Mouse (Mus musculus) lung, embryonic 16.5 days (tissue): ENCODE data around the gene Slc34a3. TPM values are rescaled to one million over a fixed set of nuclear protein-coding genes. Genes with fewer than 3 reads are reported as not detected.

Source experiments
- ATAC-seq: fragments of 200-750 bp; cut with Nextera tagmentation; 2 replicates; pipeline ENCODE4 v1.8.0; 2017; ENCODE audit warnings: low read depth, mild to moderate bottlenecking, moderate library complexity
- H3K27ac ChIP-seq: fragments of 300-500 bp; sonication (generic); 2 replicates; pipeline ENCODE4 v1.5.1; 2014; ENCODE audit warnings: mild to moderate bottlenecking, control low read depth, low read length
- H3K27me3 ChIP-seq: fragments of 300-500 bp; sonication (generic); 2 replicates; pipeline ENCODE4 v1.6.1; 2014; ENCODE audit warnings: low read depth, low read length, mixed read lengths; ENCODE audit not compliant: control insufficient read depth, insufficient read depth
- H3K36me3 ChIP-seq: fragments of 300-500 bp; sonication (generic); 2 replicates; pipeline ENCODE4 v1.6.1; 2014; ENCODE audit warnings: low read length; ENCODE audit not compliant: control insufficient read depth, insufficient read depth
- H3K4me1 ChIP-seq: fragments of 300-500 bp; sonication (generic); replicated peaks from 2 replicates; pipeline ENCODE4 v1.6.1; 2014; ENCODE audit warnings: low read length, mixed read lengths; ENCODE audit not compliant: control insufficient read depth, insufficient read depth
- H3K4me2 ChIP-seq: fragments of 300-500 bp; sonication (generic); 2 replicates; pipeline ENCODE4 v1.6.1; 2014; ENCODE audit warnings: low read depth, low read length, control low read depth
- H3K4me3 ChIP-seq: fragments of 300-500 bp; sonication (generic); 2 replicates; pipeline ENCODE4 v1.5.1; 2014; ENCODE audit warnings: mild to moderate bottlenecking, low read length, control low read depth
- H3K9ac ChIP-seq: fragments of 300-500 bp; sonication (generic); 2 replicates; pipeline ENCODE4 v1.6.1; 2014; ENCODE audit warnings: low read length, control low read depth
- H3K9me3 ChIP-seq: fragments of 300-500 bp; sonication (generic); 2 replicates; pipeline ENCODE4 v1.6.1; 2016; ENCODE audit warnings: low read length; ENCODE audit not compliant: control insufficient read depth
- WGBS: fragments of 180-500 bp; shearing (Covaris S2); extraction: QIAGEN DNeasy Blood & Tissue Kit; methylation state at CpG from one replicate; pipeline ENCODE4 v1.1.7; 2014; 5-methylcytosine and 5-hydroxymethylcytosine counted together
- polyA plus RNA-seq: library from polyadenylated mRNA; unstranded; fragments of >200 nt; fragmentation: Nextera tagmentation; extraction: Ambion mirVana; gene quantifications from 2 replicates; pipeline ENCODE4 v1.2.1, GENCODE M21; 2015

Slc34a3 gene
- polyA plus RNA-seq, 1 experiment from 2014 or later: not detected

DNA sequence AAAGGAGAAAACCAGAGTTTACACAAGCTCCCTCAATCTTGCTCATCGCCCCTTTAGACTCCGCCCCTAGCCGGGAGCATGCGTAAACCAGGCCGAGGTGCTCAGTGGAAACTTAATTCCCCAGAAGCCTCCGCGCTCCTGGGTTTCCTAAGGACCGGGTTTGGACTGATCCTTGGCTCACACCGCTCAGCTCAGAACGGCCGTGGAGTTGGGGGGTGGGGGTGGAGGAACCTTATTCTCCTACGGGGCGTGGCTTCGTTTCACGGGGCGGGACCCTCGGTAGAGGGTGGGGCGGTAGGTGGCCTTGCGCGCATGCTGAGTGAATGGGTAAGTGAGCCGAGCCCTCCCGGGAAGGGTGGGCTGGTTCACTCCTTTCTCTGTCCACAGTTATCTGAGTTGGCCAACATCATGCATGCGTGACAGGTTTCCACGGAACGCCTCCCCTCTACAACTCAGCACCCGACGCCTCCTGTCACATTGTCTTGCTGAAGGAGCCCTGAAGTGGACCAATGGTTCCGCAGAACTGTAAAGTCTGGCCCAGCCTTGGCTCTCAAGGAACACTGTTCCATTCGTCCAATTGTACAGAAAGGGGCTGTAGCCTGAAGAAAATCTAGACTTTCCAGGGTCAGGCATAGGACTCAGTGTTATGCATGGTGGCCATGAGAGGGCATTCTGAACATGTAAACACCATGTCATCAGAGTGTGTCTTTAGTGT, 6.7 kb upstream of the Slc34a3 start:
- peak overlapping the region; percentile 96 for H3K4me2 ChIP-seq
- H3K4me1 ChIP-seq: peaks cover 8% of the 10 kb centered on the region
- H3K9me3 ChIP-seq: no peaks in the 10 kb centered on the region
- ATAC-seq: peak; percentile 88
- no peak overlapping the region for H3K27ac ChIP-seq
- H3K27me3 ChIP-seq: peaks cover 19% of the 10 kb centered on the region
- H3K4me3 ChIP-seq: peak overlapping the region; percentile 40
- H3K9ac ChIP-seq: peak overlapping the region; percentile 58
- H3K36me3 ChIP-seq: no peaks in the 10 kb centered on the region
- 2% methylated on average over 29 of the region's 29 CpGs for WGBS

DNA sequence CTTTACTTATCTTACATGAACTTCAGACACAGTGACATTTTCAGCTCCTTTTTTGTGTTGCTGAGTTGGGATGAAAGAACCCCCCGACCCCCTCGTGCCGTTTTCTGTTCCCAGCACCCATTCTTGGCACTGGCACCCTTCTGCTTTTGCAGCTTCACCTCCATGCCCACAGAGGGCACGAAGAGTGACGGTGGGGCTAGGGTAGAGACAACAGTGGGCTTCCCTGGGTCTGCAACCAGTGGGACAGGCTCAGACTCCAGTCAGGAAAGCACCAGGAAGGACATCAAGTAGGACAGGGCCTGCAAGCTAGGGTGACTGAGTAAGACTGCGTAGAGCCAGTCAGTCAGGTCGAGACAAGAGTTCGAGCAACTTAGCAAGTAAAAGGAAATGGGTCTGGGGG, 6.1 kb upstream of the Slc34a3 start:
- no peaks in the 10 kb centered on the region for H3K9me3 ChIP-seq
- peaks cover 8% of the 10 kb centered on the region for H3K4me1 ChIP-seq
- H3K4me3 ChIP-seq: peak overlapping the region; percentile 40
- H3K9ac ChIP-seq: peak overlapping the region; percentile 58
- peak overlapping the region; percentile 96 for H3K4me2 ChIP-seq
- H3K36me3 ChIP-seq: no peaks in the 10 kb centered on the region
- peaks cover 19% of the 10 kb centered on the region for H3K27me3 ChIP-seq
- H3K27ac ChIP-seq: no peak overlapping the region
- peak; percentile 3; the same call in 1 of the 2 replicates for ATAC-seq
- WGBS: 41% methylated on average over 8 of the region's 8 CpGs

GRCm38 (mm10) chr2:25239766-25240165, 5.6 kb upstream of the Slc34a3 start:
- Histone ChIP-seq H3K4me2 (no peak overlapping the region), H3K36me3 (no peaks in the 10 kb centered on the region), H3K27ac (no peak overlapping the region), H3K9me3 (no peaks in the 10 kb centered on the region), H3K27me3 (peaks cover 19% of the 10 kb centered on the region), H3K4me3 (no peak overlapping the region), H3K4me1 (peaks cover 8% of the 10 kb centered on the region), H3K9ac (no peak overlapping the region)
- WGBS: 79% methylated on average over 3 of the region's 3 CpGs
- ATAC-seq: no peak

DNA sequence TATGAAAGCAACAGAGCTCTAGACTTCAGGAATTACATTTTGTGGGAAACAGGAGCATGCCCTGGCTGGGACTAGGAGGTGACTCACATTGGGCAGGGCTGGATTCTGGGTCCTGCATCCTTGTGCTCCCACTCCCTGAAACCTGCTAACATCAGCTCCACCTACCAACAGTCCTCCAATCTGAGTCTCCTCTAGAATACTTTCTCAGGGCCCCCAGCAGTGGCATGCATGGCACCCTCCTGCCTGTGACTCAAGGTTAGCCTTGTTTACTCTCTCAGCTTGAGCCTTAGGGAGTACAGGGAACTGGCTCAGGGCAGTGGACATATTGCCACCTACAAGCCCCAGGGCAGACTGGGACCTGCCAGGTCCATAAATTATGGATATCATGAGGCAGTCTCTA, 3.9 kb upstream of the Slc34a3 start:
- peaks cover 16% of the 10 kb centered on the region for H3K27me3 ChIP-seq
- no peaks in the 10 kb centered on the region for H3K36me3 ChIP-seq
- no peak overlapping the region for H3K27ac ChIP-seq

GRCm38 (mm10) chr2:25237522-25237921, 3.4 kb upstream of the Slc34a3 start:
- 43% methylated on average over 4 of the region's 4 CpGs for WGBS
- no peak overlapping the region for H3K27ac ChIP-seq
- ATAC-seq: no peak

More for the DNA sequence above, 3.9 kb upstream of the Slc34a3 start:
- no peak overlapping the region for H3K4me2 ChIP-seq
- H3K9ac ChIP-seq: no peak overlapping the region
- peaks cover 8% of the 10 kb centered on the region for H3K4me1 ChIP-seq
- H3K4me3 ChIP-seq: no peak overlapping the region
- ATAC-seq: no peak
- H3K9me3 ChIP-seq: no peaks in the 10 kb centered on the region

GRCm38 (mm10) chr2:25236614-25237013, 2.5 kb upstream of the Slc34a3 start, which contains the start of gene Rnf224:
TSS of gene Rnf224 (minus strand) at chr2:25236787.
- H3K4me1 ChIP-seq: peaks cover 8% of the 10 kb centered on the region
- no peaks in the 10 kb centered on the region for H3K36me3 ChIP-seq
- H3K9me3 ChIP-seq: no peaks in the 10 kb centered on the region
- H3K9ac ChIP-seq: no peak within 1 kb of the TSS
- no peak within 1 kb of the TSS for H3K4me2 ChIP-seq
- no peak for ATAC-seq
- 24% methylated on average over 8 of the region's 8 CpGs for WGBS
- H3K4me3 ChIP-seq: no peak within 1 kb of the TSS
- no peak within 1 kb of the TSS for H3K27ac ChIP-seq
- H3K27me3 ChIP-seq: peaks cover 1% of the 10 kb centered on the region

More at GRCm38 (mm10) chr2:25237522-25237921, 3.4 kb upstream of the Slc34a3 start:
- Histone ChIP-seq H3K27me3 (peaks cover 10% of the 10 kb centered on the region), H3K9me3 (no peaks in the 10 kb centered on the region), H3K36me3 (no peaks in the 10 kb centered on the region), H3K4me2 (no peak overlapping the region), H3K4me3 (no peak overlapping the region), H3K4me1 (peaks cover 8% of the 10 kb centered on the region), H3K9ac (no peak overlapping the region)

DNA sequence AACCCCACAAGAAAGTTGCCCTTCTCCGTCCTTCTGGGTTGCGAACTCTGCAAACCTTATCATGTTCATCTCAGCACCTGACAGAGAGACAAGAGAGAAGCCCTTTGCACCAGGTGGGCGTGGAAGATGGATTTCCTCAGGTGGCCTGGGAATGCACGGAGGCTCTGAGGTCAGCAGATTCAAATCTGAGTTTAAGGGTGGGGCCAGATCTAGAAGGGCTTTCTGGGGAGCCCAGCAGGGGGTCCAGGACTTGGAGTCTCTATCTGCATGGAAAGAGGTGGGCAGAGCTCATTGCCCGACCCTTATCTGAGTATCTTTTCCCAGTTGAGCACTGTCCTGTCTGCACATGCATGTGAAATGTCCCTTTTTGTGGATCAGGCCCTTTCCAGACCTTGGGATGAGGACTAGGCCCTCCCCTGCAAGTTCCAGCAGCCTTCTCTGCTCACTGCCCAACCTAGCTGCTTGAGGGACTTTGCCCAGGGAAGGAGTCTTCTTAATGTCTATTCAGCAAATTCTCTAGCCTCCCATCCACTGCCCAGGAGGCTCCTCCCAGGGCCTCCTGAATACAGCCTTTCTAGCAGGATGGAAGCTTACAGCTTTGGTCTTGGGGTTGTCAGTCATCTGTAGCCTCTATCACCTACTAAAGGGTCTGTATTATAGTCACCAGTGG, 522 bp upstream of the Slc34a3 start:
- Histone ChIP-seq H3K4me2 (no peak overlapping the region), H3K9me3 (no peaks in the 10 kb centered on the region), H3K4me1 (no peaks in the 10 kb centered on the region), H3K27me3 (no peaks in the 10 kb centered on the region), H3K4me3 (no peak overlapping the region), H3K27ac (no peak overlapping the region), H3K9ac (no peak overlapping the region), H3K36me3 (no peaks in the 10 kb centered on the region)
- no peak for ATAC-seq
- WGBS: 45% methylated on average over 5 of the region's 5 CpGs

GRCm38 (mm10) chr2:25233421-25233820, 743 bp downstream of the Slc34a3 start:
- Histone ChIP-seq H3K4me2 (no peak overlapping the region), H3K27me3 (no peaks in the 10 kb centered on the region), H3K9ac (no peak overlapping the region), H3K27ac (no peak overlapping the region), H3K36me3 (no peaks in the 10 kb centered on the region), H3K4me3 (no peak overlapping the region), H3K4me1 (peaks cover 5% of the 10 kb centered on the region; the same call in 1 of the 2 replicates), H3K9me3 (no peaks in the 10 kb centered on the region)
- WGBS: 59% methylated on average over 4 of the region's 4 CpGs
- ATAC-seq: no peak

- Histone ChIP-seq H3K4me2 (no peak overlapping the region), H3K9me3 (no peaks in the 10 kb centered on the region), H3K36me3 (no peaks in the 10 kb centered on the region), H3K9ac (no peak overlapping the region), H3K4me3 (no peak overlapping the region), H3K4me1 (peaks cover 9% of the 10 kb centered on the region; the same call in 1 of the 2 replicates), H3K27ac (no peak overlapping the region), H3K27me3 (no peaks in the 10 kb centered on the region)
- ATAC-seq: no peak
- 57% methylated on average over 12 of the region's 12 CpGs for WGBS
These were observed 3.1 kb downstream of the Slc34a3 start for GRCm38 (mm10) chr2:25231038-25231437.
